ENCODE assay signal across 8 mouse cellular contexts in the genomic region with DNA sequence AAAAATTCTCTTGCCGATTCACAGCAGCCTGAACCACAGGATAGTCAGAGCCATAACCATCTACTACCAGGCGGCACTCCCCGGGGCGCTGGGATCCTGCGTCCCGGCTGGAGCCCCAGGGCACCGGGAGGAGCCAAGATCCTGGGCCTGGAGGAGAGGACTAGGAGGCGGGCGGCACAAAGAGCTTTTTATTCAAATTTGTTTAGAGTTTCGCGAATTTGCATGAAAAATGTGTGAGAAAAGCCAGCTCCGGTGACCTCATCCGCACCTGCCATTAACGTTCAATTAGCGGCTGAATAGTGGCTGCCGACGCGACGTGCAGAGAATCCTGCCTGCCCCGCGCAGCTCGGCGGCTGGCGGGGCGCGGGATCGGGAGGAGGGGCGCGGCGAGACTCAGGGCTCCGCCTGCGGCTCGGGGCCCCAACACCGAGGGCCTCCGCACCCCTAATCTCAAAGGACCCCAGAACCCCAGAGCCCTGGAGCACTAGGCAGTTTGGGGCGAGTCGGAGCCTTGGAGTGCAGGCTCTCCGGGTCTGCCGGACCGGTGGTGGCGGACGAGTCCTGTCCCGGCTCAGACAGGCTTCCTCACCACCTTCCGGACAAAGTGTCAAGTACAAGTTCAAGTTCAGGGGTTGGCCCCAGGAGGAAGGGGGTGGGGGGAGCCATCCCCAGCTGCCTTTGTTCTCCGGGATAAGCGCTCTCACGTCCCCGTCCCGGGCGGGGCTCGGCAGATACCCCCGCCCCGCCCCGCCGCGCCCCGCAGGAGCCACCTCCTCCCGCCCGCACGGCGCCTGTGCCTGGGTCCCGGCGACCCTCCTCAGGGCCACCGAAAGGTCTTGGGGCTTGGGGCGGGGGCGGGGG.
DNase-seq lines count a peak whose midpoint lies in the region; ATAC-seq and TF ChIP-seq lines count a peak whose summit lies in the region.

No protein-coding gene starts in this region.

- H3K27ac ChIP-seq in embryonic facial prominence, embryonic 14.5 days (replicated peaks; ENCODE audit: low read depth, low read length), result no peak overlapping the region
- peak overlapping the region; percentile 91 for H3K27ac ChIP-seq in hindbrain, postnatal 0 days
- H3K27ac ChIP-seq in liver, postnatal 0 days (ENCODE audit: low read depth), result no peak overlapping the region
- H3K27ac ChIP-seq in stomach, embryonic 16.5 days (ENCODE audit: low read length), result no peak overlapping the region

- peak; percentile 35 for DNase-seq in gastrocnemius, postnatal 10 days
- no peak for DNase-seq in gastrocnemius, adult 18-20 months (ENCODE audit: low spot score)
- DNase-seq in Muller cell, postnatal 12 days (ENCODE audit: inconsistent ontology term), result peak; percentile 72
- DNase-seq in embryonic facial prominence, embryonic 14.5 days (ENCODE audit: low spot score), result no peak
- DNase-seq in hindbrain, postnatal 0 days (ENCODE audit: low spot score), result peak; percentile 87
- no peak for DNase-seq in liver, postnatal 0 days
- no peak for DNase-seq in urinary bladder, postnatal 14 days (ENCODE audit: low spot score)

- WGBS in embryonic facial prominence, embryonic 14.5 days, result under 1% methylated on average over 29 of the region's 66 CpGs
- under 1% methylated on average over 59 of the region's 66 CpGs for WGBS in hindbrain, postnatal 0 days
- WGBS in liver, postnatal 0 days (ENCODE audit: insufficient replicate concordance), result 1% methylated on average over 62 of the region's 66 CpGs
- under 1% methylated on average over 66 of the region's 66 CpGs for WGBS in stomach, embryonic 16.5 days

- H3K4me2 ChIP-seq in embryonic facial prominence, embryonic 14.5 days (ENCODE audit: low read depth, low read length), result peak overlapping the region; percentile 65
- H3K4me2 ChIP-seq in hindbrain, postnatal 0 days (ENCODE audit: low read depth, low read length), result peak overlapping the region; percentile 97
- peak overlapping the region; percentile 55 for H3K4me2 ChIP-seq in liver, postnatal 0 days (ENCODE audit: low read depth, low read length)
- peak overlapping the region; percentile 59 for H3K4me2 ChIP-seq in stomach, embryonic 16.5 days (ENCODE audit: low read depth, low read length)

- peaks cover 97% of the 10 kb centered on the region for H3K27me3 ChIP-seq in embryonic facial prominence, embryonic 14.5 days (replicated peaks; ENCODE audit: control insufficient read depth, insufficient read depth, low read length)
- H3K27me3 ChIP-seq in hindbrain, postnatal 0 days (ENCODE audit: insufficient read depth, low read length), result 0 out of 2 replicates have a peak, but pooled peaks cover 3% of the 10 kb centered on the region
- peaks cover 92% of the 10 kb centered on the region for H3K27me3 ChIP-seq in liver, postnatal 0 days (ENCODE audit: insufficient read depth, low read length)
- H3K27me3 ChIP-seq in stomach, embryonic 16.5 days (ENCODE audit: control insufficient read depth, insufficient read depth, low read length), result peaks cover 98% of the 10 kb centered on the region

- H3K4me3 ChIP-seq in embryonic facial prominence, embryonic 14.5 days (ENCODE audit: low read depth, low read length), result peak overlapping the region; percentile 41
- peak overlapping the region; percentile 62 for H3K4me3 ChIP-seq in hindbrain, postnatal 0 days (ENCODE audit: low read length)
- peak overlapping the region; percentile 29 for H3K4me3 ChIP-seq in liver, postnatal 0 days (ENCODE audit: low read depth, low read length)
- H3K4me3 ChIP-seq in stomach, embryonic 16.5 days (replicated peaks; ENCODE audit: low read length), result peak overlapping the region; percentile 37

- TF ChIP-seq EP300 in liver, postnatal 0 days (IDR thresholded peaks at IDR 0.05; ENCODE audit: low read depth), result no peak

- no peaks in the 10 kb centered on the region for H3K9me3 ChIP-seq in embryonic facial prominence, embryonic 14.5 days (ENCODE audit: control insufficient read depth, low read length)
- H3K9me3 ChIP-seq in hindbrain, postnatal 0 days (ENCODE audit: low read length), result no peaks in the 10 kb centered on the region
- H3K9me3 ChIP-seq in liver, postnatal 0 days (ENCODE audit: low read length), result no peaks in the 10 kb centered on the region
- H3K9me3 ChIP-seq in stomach, embryonic 16.5 days (replicated peaks; ENCODE audit: control insufficient read depth, low read length), result no peaks in the 10 kb centered on the region

- ATAC-seq in embryonic facial prominence, embryonic 14.5 days (ENCODE audit: low read depth), result peak; percentile 11; the same call in 1 of the 2 replicates
- peak; percentile 63 for ATAC-seq in hindbrain, postnatal 0 days
- ATAC-seq in liver, postnatal 0 days, result no peak
- ATAC-seq in stomach, embryonic 16.5 days (ENCODE audit: insufficient read depth, low FRiP score), result peak; percentile 25; the same call in 1 of the 2 replicates

- peaks cover 15% of the 10 kb centered on the region for H3K4me1 ChIP-seq in embryonic facial prominence, embryonic 14.5 days (ENCODE audit: control insufficient read depth, insufficient read depth, low read length)
- H3K4me1 ChIP-seq in hindbrain, postnatal 0 days (ENCODE audit: insufficient read depth, low read length), result peaks cover 25% of the 10 kb centered on the region; the same call in 1 of the 2 replicates
- peaks cover 2% of the 10 kb centered on the region; the same call in 1 of the 2 replicates for H3K4me1 ChIP-seq in liver, postnatal 0 days (ENCODE audit: insufficient read depth)
- H3K4me1 ChIP-seq in stomach, embryonic 16.5 days (ENCODE audit: control insufficient read depth, insufficient read depth, low read length), result peaks cover 15% of the 10 kb centered on the region

- H3K36me3 ChIP-seq in embryonic facial prominence, embryonic 14.5 days (ENCODE audit: control insufficient read depth, insufficient read depth, low read length), result no peaks in the 10 kb centered on the region
- H3K36me3 ChIP-seq in hindbrain, postnatal 0 days (ENCODE audit: insufficient read depth, low read length), result no peaks in the 10 kb centered on the region
- no peaks in the 10 kb centered on the region for H3K36me3 ChIP-seq in liver, postnatal 0 days (replicated peaks; ENCODE audit: insufficient read depth, low read length)
- no peaks in the 10 kb centered on the region for H3K36me3 ChIP-seq in stomach, embryonic 16.5 days (ENCODE audit: control insufficient read depth, insufficient read depth, low read length)

- TF ChIP-seq CTCF in hindbrain, postnatal 0 days (IDR thresholded peaks at IDR 0.05; ENCODE audit: low read depth), result no peak
- TF ChIP-seq CTCF in liver, postnatal 0 days (IDR thresholded peaks at IDR 0.05; ENCODE audit: low read depth), result no peak

- peak overlapping the region; percentile 42; the same call in 1 of the 2 replicates for H3K9ac ChIP-seq in embryonic facial prominence, embryonic 14.5 days (ENCODE audit: low read depth, low read length)
- H3K9ac ChIP-seq in hindbrain, postnatal 0 days (replicated peaks; ENCODE audit: low read length), result peak overlapping the region; percentile 82
- H3K9ac ChIP-seq in liver, postnatal 0 days (replicated peaks), result no peak overlapping the region
- H3K9ac ChIP-seq in stomach, embryonic 16.5 days (ENCODE audit: low read length), result no peak overlapping the region; the same call in 1 of the 2 replicates

Comparison
In these comparisons a context has a peak if more than half of its experiments do, and no peak if none do; other contexts are left out.
1. DNase-seq: peak in gastrocnemius, postnatal 10 days (single experiment), Muller cell, postnatal 12 days (single experiment) and hindbrain, postnatal 0 days (single experiment); none in gastrocnemius, adult 18-20 months (single experiment), embryonic facial prominence, embryonic 14.5 days (single experiment), liver, postnatal 0 days (single experiment) and urinary bladder, postnatal 14 days (single experiment).
2. H3K9ac ChIP-seq: peak in embryonic facial prominence, embryonic 14.5 days (single experiment) and hindbrain, postnatal 0 days (single experiment); none in liver, postnatal 0 days (single experiment) and stomach, embryonic 16.5 days (single experiment).
3. Peak in every context shown above with its lines, with median percentiles within 50 percentile points of each other: H3K4me2 ChIP-seq and H3K4me3 ChIP-seq.